Mouse (Mus musculus) MEL (cell line): Measurements from ENCODE around the gene Vstm2l. TPM values are rescaled to one million over a fixed set of nuclear protein-coding genes. Genes with fewer than 3 reads are reported as not detected.

Experiments used
- DNase-seq: peaks from one replicate; pipeline ENCODE4 v3.0.0; 2011; ENCODE audit warnings: low read depth, low spot score
- H3K27ac ChIP-seq: 2 replicates; pipeline ENCODE4 v1.5.1; 2012; ENCODE audit warnings: low read depth, mild to moderate bottlenecking, control low read depth, low read length, moderate library complexity; ENCODE audit not compliant: control insufficient read depth
- H3K27me3 ChIP-seq, 2 experiments: fragments of 150-350 bp in 1 of 2; sonication (generic) in 1 of 2; 2 replicates each; pipeline ENCODE4 v1.6.1; 2012; ENCODE audit warnings: low read length in 2 of 2, mild to moderate bottlenecking in 2 of 2, improper control_type of control experiment in 1 of 2, moderate library complexity in 1 of 2; ENCODE audit not compliant: insufficient read depth in 2 of 2, control insufficient read depth in 1 of 2
- H3K36me3 ChIP-seq, 2 experiments: 2 replicates each; pipeline ENCODE4 v1.6.1; 2012 to 2014; ENCODE audit warnings: low read length in 2 of 2, improper control_type of control experiment in 1 of 2, inconsistent platforms in 1 of 2, mild to moderate bottlenecking in 1 of 2; ENCODE audit not compliant: insufficient read depth in 2 of 2, control insufficient read depth in 1 of 2
- H3K4me1 ChIP-seq, 2 experiments: fragments of 150-350 bp in 1 of 2; sonication (generic) in 1 of 2; 2 replicates each; pipeline ENCODE4 v1.6.1; 2012; ENCODE audit warnings: low read length in 2 of 2, improper control_type of control experiment in 1 of 2, mild to moderate bottlenecking in 1 of 2; ENCODE audit not compliant: insufficient read depth in 2 of 2, control insufficient read depth in 1 of 2
- H3K4me3 ChIP-seq, 2 experiments: fragments of 150-350 bp in 1 of 2; sonication (generic) in 1 of 2; 2 replicates each; pipeline ENCODE4 v1.5.1; 2012; ENCODE audit warnings: low read depth in 2 of 2, low read length in 2 of 2, mild to moderate bottlenecking in 2 of 2, moderate library complexity in 2 of 2, control low read depth in 1 of 2, improper control_type of control experiment in 1 of 2; ENCODE audit not compliant: control insufficient read depth in 1 of 2, insufficient read depth in 1 of 2
- H3K79me2 ChIP-seq: 2 replicates; pipeline ENCODE4 v1.6.1; 2012; ENCODE audit warnings: mild to moderate bottlenecking, low read length, moderate library complexity; ENCODE audit not compliant: control insufficient read depth, poor library complexity, insufficient read depth
- H3K9ac ChIP-seq: 2 replicates; pipeline ENCODE4 v1.6.1; 2012; ENCODE audit warnings: low read depth, mild to moderate bottlenecking, control low read depth, low read length, moderate library complexity; ENCODE audit not compliant: control insufficient read depth, poor library complexity, severe bottlenecking
- H3K9me3 ChIP-seq: fragments of 150-350 bp; sonication (generic); replicated peaks from 2 replicates; pipeline ENCODE4 v1.6.1; 2012; ENCODE audit warnings: mild to moderate bottlenecking, low read length, improper control_type of control experiment, moderate library complexity; ENCODE audit not compliant: insufficient read depth
- CHD1 ChIP-seq: IDR thresholded peaks from 2 replicates; pipeline ENCODE4 v1.6.1; 2012; ENCODE audit warnings: low read depth, mild to moderate bottlenecking, inconsistent platforms, low read length, improper control_type of control experiment
- CHD2 ChIP-seq: IDR thresholded peaks from 2 replicates; pipeline ENCODE4 v1.6.1; 2011; ENCODE audit warnings: low read length, improper control_type of control experiment
- CTCF ChIP-seq, 3 experiments: IDR thresholded peaks in 2 of 3; conservative IDR thresholded peaks in 1 of 3; 2 replicates each; pipeline ENCODE4 v1.5.1; 2011 to 2012; ENCODE audit warnings: low read length in 3 of 3, low read depth in 2 of 3, mild to moderate bottlenecking in 2 of 3, improper control_type of control experiment in 1 of 3, inconsistent platforms in 1 of 3, mixed read lengths in 1 of 3, moderate library complexity in 1 of 3; ENCODE audit not compliant: control insufficient read depth in 1 of 3, insufficient read depth in 1 of 3, poor library complexity in 1 of 3, severe bottlenecking in 1 of 3
- ELF1 ChIP-seq: IDR thresholded peaks from 2 replicates; pipeline ENCODE4 v1.6.1; 2014; ENCODE audit warnings: low read depth, mild to moderate bottlenecking, inconsistent platforms, low read length, improper control_type of control experiment, moderate library complexity
- GATA1 ChIP-seq: IDR thresholded peaks from 2 replicates; pipeline ENCODE4 v1.6.1; 2011; ENCODE audit warnings: low read depth, low read length, improper control_type of control experiment
- NELFE ChIP-seq: IDR thresholded peaks from 2 replicates; pipeline ENCODE4 v1.6.1; 2011; ENCODE audit warnings: low read depth, low read length, improper control_type of control experiment
- RAD21 ChIP-seq: IDR thresholded peaks from 2 replicates; pipeline ENCODE4 v1.6.1; 2011; ENCODE audit warnings: mild to moderate bottlenecking, low read depth, low read length, improper control_type of control experiment
- RCOR1 ChIP-seq: IDR thresholded peaks from 2 replicates; pipeline ENCODE4 v1.6.1; 2012; ENCODE audit warnings: low read depth, mild to moderate bottlenecking, inconsistent platforms, low read length, improper control_type of control experiment
- SIN3A ChIP-seq: IDR thresholded peaks from 2 replicates; pipeline ENCODE4 v1.6.1; 2012; ENCODE audit warnings: low read length, improper control_type of control experiment, inconsistent platforms
- ZKSCAN1 ChIP-seq: IDR thresholded peaks from 2 replicates; pipeline ENCODE4 v1.6.1; 2012; ENCODE audit warnings: low read depth, mild to moderate bottlenecking, inconsistent platforms, low read length, improper control_type of control experiment, moderate library complexity
- polyA plus RNA-seq, 2 experiments: library from polyadenylated mRNA; stranded (reverse) in 1 of 2; unstranded in 1 of 2; fragments of >175 nt in 1 of 2; fragments of >200 nt in 1 of 2; gene quantifications; 2 replicates each; pipeline versions ENCODE4 v1.2.1 to v1.2.4; 2012; ENCODE audit warnings: low replicate concordance in 2 of 2, low read depth in 1 of 2; ENCODE audit not compliant: insufficient read length in 2 of 2, insufficient read depth in 1 of 2, missing spikeins in 1 of 2
- total RNA-seq: library from RNA; depleted of rRNA; stranded (reverse); fragments of 300-350 nt; gene quantifications from 2 replicates; pipeline ENCODE4 v1.2.3, GENCODE M21; 2012; rRNA removed

The Vstm2l gene
- total and polyA plus RNA-seq, 3 experiments = not detected

GRCm38 (mm10) chr2:157991026-157991425 lies 76.6 kb downstream of the Vstm2l start:
- H3K36me3 ChIP-seq = no peaks in the 10 kb centered on the region

GRCm38 (mm10) chr2:157992501-157992900 lies 78.0 kb downstream of the Vstm2l start:
- H3K9me3 ChIP-seq = no peaks in the 10 kb centered on the region
- no peaks in the 10 kb centered on the region for H3K27me3 ChIP-seq
- no peak overlapping the region for H3K4me3 ChIP-seq
- no peak for DNase-seq
- no peak overlapping the region for H3K9ac ChIP-seq
- no peaks in the 10 kb centered on the region for H3K4me1 ChIP-seq
- H3K27ac ChIP-seq = no peak overlapping the region
- H3K79me2 ChIP-seq = no peaks in the 10 kb centered on the region
- no peaks in the 10 kb centered on the region for H3K36me3 ChIP-seq
- TF ChIP-seq SIN3A = no peak

More at GRCm38 (mm10) chr2:157991026-157991425, 76.6 kb downstream of the Vstm2l start:
- H3K9me3 ChIP-seq = no peaks in the 10 kb centered on the region
- no peak overlapping the region for H3K4me3 ChIP-seq
- H3K79me2 ChIP-seq = no peaks in the 10 kb centered on the region
- DNase-seq = no peak
- no peaks in the 10 kb centered on the region for H3K4me1 ChIP-seq
- TF ChIP-seq GATA1 (no peak), ELF1 (no peak), RAD21 (no peak), RCOR1 (no peak), CTCF (IDR thresholded peaks at IDR 0.05 in 2 of 3, conservative IDR thresholded peaks at IDR 0.05 in 1 of 3; ENCODE audit: control insufficient read depth in 1 of 3, insufficient read depth in 1 of 3, low read depth in 2 of 3, low read length in 3 of 3, poor library complexity in 1 of 3, severe bottlenecking in 1 of 3) (no peak), CHD2 (no peak), NELFE (no peak), CHD1 (no peak), ZKSCAN1 (no peak)
- TF ChIP-seq, all 39 proteins: peak for 0
- H3K27me3 ChIP-seq = no peaks in the 10 kb centered on the region
- H3K27ac ChIP-seq = no peak overlapping the region
- no peak overlapping the region for H3K9ac ChIP-seq

Other genes starting within 250 kb of the Vstm2l start
- gene Ctnnbl1, start 177.3 kb upstream of the Vstm2l start, total RNA-seq = 59.3 and 61.7 TPM in 2 replicates
- 10 to 100 TPM in 1 of 2 experiments, not detected in 1; 60.7 TPM for gene Ctnnbl1, start 177.3 kb upstream of the Vstm2l start, polyA plus RNA-seq
- 18.2 and 19.3 TPM in 2 replicates for gene Tti1, start 113.8 kb downstream of the Vstm2l start, total RNA-seq
- 10 to 100 TPM in 1 of 2 experiments, not detected in 1; 26.5 TPM for gene Tti1, start 113.8 kb downstream of the Vstm2l start, polyA plus RNA-seq
- gene Rprd1b, start 113.8 kb downstream of the Vstm2l start, total RNA-seq = 13.5 and 14.2 TPM in 2 replicates
- gene Rprd1b, start 113.8 kb downstream of the Vstm2l start, polyA plus RNA-seq = 10 to 100 TPM in 1 of 2 experiments, not detected in 1; 35.1 TPM
- gene Tgm2, start 231.8 kb downstream of the Vstm2l start, total RNA-seq = 6.1 and 11.0 TPM in 2 replicates
- gene Tgm2, start 231.8 kb downstream of the Vstm2l start, polyA plus RNA-seq = 1 to 10 TPM in 1 of 2 experiments, not detected in 1; 7.7 TPM